Mouse (Mus musculus) kidney, embryonic 16.5 days (tissue): ENCODE measurements around the gene B4galt4. TPM values are rescaled to one million over a fixed set of nuclear protein-coding genes. Genes with fewer than 3 reads are reported as not detected.
A peak's percentile ranks its signal among the peaks of the same experiment; 100 is the strongest.

Source experiments
- ATAC-seq: fragments of 200-750 bp; cut with Nextera tagmentation; 2 replicates; pipeline ENCODE4 v1.8.0; 2017; ENCODE audit warnings: moderate TSS enrichment; ENCODE audit not compliant: low FRiP score, low TSS enrichment
- H3K27ac ChIP-seq: fragments of 300-500 bp; sonication (generic); 2 replicates; pipeline ENCODE4 v1.5.1; 2014; ENCODE audit warnings: low read length
- H3K27me3 ChIP-seq: fragments of 300-500 bp; sonication (generic); 2 replicates; pipeline ENCODE4 v1.6.1; 2014; ENCODE audit warnings: low read length, control low read depth, mixed read lengths; ENCODE audit not compliant: insufficient read depth
- H3K36me3 ChIP-seq: fragments of 300-500 bp; sonication (generic); 2 replicates; pipeline ENCODE4 v1.6.1; 2014; ENCODE audit warnings: low read length, control low read depth, mixed read lengths; ENCODE audit not compliant: insufficient read depth
- H3K4me1 ChIP-seq: fragments of 300-500 bp; sonication (generic); 2 replicates; pipeline ENCODE4 v1.6.1; 2014; ENCODE audit warnings: low read length, control low read depth, mixed read lengths; ENCODE audit not compliant: insufficient read depth
- H3K4me2 ChIP-seq: fragments of 300-500 bp; sonication (generic); replicated peaks from 2 replicates; pipeline ENCODE4 v1.6.1; 2014; ENCODE audit warnings: low read depth, low read length
- H3K4me3 ChIP-seq: fragments of 300-500 bp; sonication (generic); 2 replicates; pipeline ENCODE4 v1.5.1; 2014; ENCODE audit warnings: mild to moderate bottlenecking, low read length
- H3K9ac ChIP-seq: fragments of 300-500 bp; sonication (generic); replicated peaks from 2 replicates; pipeline ENCODE4 v1.6.1; 2014; ENCODE audit warnings: low read length
- H3K9me3 ChIP-seq: fragments of 300-500 bp; sonication (generic); 2 replicates; pipeline ENCODE4 v1.6.1; 2016; ENCODE audit warnings: low read length, control low read depth
- WGBS: fragments of 180-500 bp; shearing (Covaris S2); extraction: QIAGEN DNeasy Blood & Tissue Kit; methylation state at CpG from one replicate; pipeline ENCODE4 v1.1.7; 2014; 5-methylcytosine and 5-hydroxymethylcytosine counted together
- polyA plus RNA-seq: library from polyadenylated mRNA; unstranded; fragments of >200 nt; fragmentation: Nextera tagmentation; extraction: Ambion mirVana; gene quantifications from 2 replicates; pipeline ENCODE4 v1.2.1, GENCODE M21; 2015

B4galt4 gene
- polyA plus RNA-seq, 1 experiment from 2014 or later = 34.5 TPM

DNA sequence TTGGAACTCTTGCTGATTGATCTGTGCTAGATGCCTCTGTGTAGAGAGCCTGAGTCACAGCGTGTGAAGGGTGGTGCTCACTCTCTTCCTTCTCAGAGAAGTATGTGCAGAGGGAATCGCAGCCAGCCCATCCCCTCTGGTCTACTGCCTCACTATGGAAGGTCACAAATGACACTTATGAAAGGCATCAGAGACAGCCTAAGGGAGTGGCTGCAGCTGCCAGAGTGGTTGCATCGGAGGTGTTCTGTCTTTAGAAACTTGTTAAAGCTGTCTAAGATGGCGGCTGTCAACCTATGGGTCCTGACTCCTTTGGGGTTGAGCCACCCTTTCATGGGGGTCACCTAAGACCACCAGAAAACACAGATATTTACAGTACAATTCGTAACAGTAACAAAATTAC, 68.1 kb downstream of the B4galt4 start:
- Histone ChIP-seq H3K4me2 (no peak overlapping the region), H3K27ac (no peak overlapping the region), H3K4me3 (no peak overlapping the region), H3K9me3 (peaks cover 3% of the 10 kb centered on the region; the same call in 1 of the 2 replicates), H3K4me1 (no peaks in the 10 kb centered on the region), H3K36me3 (no peaks in the 10 kb centered on the region), H3K27me3 (no peaks in the 10 kb centered on the region), H3K9ac (no peak overlapping the region)
- 83% methylated on average over 5 of the region's 5 CpGs for WGBS
- ATAC-seq = peak; percentile 12; the same call in 1 of the 2 replicates

DNA sequence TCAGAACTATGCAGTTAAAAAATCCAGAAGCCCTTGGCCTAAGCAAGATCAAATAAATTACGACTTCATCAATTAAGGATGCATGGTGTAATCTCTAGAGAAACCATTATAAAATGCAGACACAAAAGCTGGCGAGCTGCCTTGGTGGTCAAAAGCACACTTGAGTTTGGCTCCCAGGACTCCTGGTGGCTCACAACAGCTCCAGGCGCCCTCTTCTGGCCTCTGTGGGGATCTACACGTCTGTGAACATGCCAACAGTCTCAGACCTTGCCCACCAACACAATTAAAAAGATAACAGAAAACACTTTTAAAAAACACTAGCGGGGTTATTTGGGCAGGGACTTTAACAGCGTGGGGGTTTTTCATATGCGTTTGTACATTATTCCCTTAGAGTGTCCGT, 70.5 kb downstream of the B4galt4 start:
- Histone ChIP-seq H3K4me3 (no peak overlapping the region), H3K27ac (no peak overlapping the region), H3K9ac (no peak overlapping the region), H3K4me1 (0 out of 2 replicates have a peak, but pooled peaks cover 8% of the 10 kb centered on the region), H3K36me3 (no peaks in the 10 kb centered on the region), H3K9me3 (peaks cover 3% of the 10 kb centered on the region; the same call in 1 of the 2 replicates), H3K27me3 (no peaks in the 10 kb centered on the region), H3K4me2 (no peak overlapping the region)
- 0 out of 2 replicates have a peak, but pooled peaks have one; percentile 54 for ATAC-seq
- WGBS = 37% methylated on average over 8 of the region's 8 CpGs

Other genes with a start within 250 kb of the B4galt4 start
- 29.7 and 34.4 TPM in 2 replicates for gene Timmdc1, start 219.6 kb upstream of the B4galt4 start, polyA plus RNA-seq
- gene Poglut1, start 192.0 kb upstream of the B4galt4 start, polyA plus RNA-seq = 62.2 and 62.9 TPM in 2 replicates
- 133 and 139 TPM in 2 replicates for gene Tmem39a, start 183.6 kb upstream of the B4galt4 start, polyA plus RNA-seq
- 10.8 and 13.3 TPM in 2 replicates for gene Arhgap31, start 29.0 kb upstream of the B4galt4 start, polyA plus RNA-seq
- 11.4 and 22.5 TPM in 2 replicates for gene Upk1b, start 58.1 kb downstream of the B4galt4 start, polyA plus RNA-seq
- gene 4930435E12Rik, start 86.5 kb downstream of the B4galt4 start, polyA plus RNA-seq = not detected in 2 replicates
- 2.6 and 2.9 TPM in 2 replicates for gene Igsf11, start 150.4 kb downstream of the B4galt4 start, polyA plus RNA-seq